Mouse (Mus musculus) cortical plate, adult 2 months (tissue): ENCODE measurements around the gene Ttc7b.

Experiments used
- CTCF ChIP-seq: fragments of 200-500 bp; IDR thresholded peaks from 2 replicates; pipeline ENCODE4 v1.5.1; 2011; ENCODE audit warnings: mild to moderate bottlenecking, control low read depth, low read length; ENCODE audit not compliant: insufficient read depth; ENCODE audit errors: extremely low read depth
- POLR2A ChIP-seq: fragments of 200-500 bp; IDR thresholded peaks from 2 replicates; pipeline ENCODE4 v1.6.1; 2011; ENCODE audit warnings: mild to moderate bottlenecking, low read length, control low read depth; ENCODE audit not compliant: insufficient read depth; ENCODE audit errors: extremely low read depth

DNA sequence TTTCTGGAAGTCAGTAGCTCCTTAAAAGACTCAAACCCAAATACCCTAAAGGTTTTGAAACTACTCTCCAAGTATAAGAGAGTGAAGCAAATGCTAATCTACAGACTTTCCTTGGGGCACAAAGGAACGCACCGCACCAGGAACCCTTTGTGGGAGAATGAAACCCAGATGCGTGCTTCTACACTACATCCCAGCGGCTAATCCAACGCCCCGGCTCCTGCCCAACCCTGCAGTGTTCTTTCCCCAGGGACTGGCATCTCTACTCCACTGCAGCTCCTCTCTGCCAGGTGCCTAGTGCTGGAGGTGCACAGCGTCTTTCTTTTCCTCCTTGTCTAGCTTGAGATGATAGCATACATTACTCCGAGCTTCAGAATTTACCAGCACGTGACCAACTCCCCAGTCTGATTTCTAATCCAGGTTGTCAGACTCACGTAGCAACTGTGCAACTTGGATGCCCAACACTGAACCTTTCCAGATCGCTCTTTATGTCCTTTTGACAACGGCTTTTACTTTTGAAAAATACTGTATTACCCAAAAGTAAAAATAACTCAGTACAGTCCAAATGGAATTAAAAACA is 72.8 kb downstream of the Ttc7b start:
- TF ChIP-seq CTCF (no peak), POLR2A (no peak)
